Mouse (Mus musculus) activated CD4-positive, CD25-positive, alpha-beta regulatory T cell, adult 4 months (primary cell): Measurements from ENCODE around the gene Lix1l. TPM values are rescaled to one million over a fixed set of nuclear protein-coding genes. Genes with fewer than 3 reads are reported as not detected.
A peak's percentile ranks its signal among the peaks of the same experiment; 100 is the strongest.
"Not testable (repeated sequence)": the region's sequence is repeated elsewhere in the genome, so short reads cannot be mapped to it uniquely, and the experiment has no call there.

Experiments used
- ATAC-seq: one replicate; pipeline ENCODE4 v1.8.0; 2017
- polyA plus RNA-seq, 2 experiments: library from polyadenylated mRNA; unstranded; fragments of 100-300 nt; shearing (Covaris generic); gene quantifications; one replicate each; pipeline ENCODE4 v1.2.1; 2017

Gene Lix1l
- polyA plus RNA-seq, 2 experiments from 2014 or later, result 0.09 to 0.14 TPM

GRCm38 (mm10) chr3:96634015-96634414 is 33.1 kb downstream of the Lix1l start:
- ATAC-seq, result no peak

DNA sequence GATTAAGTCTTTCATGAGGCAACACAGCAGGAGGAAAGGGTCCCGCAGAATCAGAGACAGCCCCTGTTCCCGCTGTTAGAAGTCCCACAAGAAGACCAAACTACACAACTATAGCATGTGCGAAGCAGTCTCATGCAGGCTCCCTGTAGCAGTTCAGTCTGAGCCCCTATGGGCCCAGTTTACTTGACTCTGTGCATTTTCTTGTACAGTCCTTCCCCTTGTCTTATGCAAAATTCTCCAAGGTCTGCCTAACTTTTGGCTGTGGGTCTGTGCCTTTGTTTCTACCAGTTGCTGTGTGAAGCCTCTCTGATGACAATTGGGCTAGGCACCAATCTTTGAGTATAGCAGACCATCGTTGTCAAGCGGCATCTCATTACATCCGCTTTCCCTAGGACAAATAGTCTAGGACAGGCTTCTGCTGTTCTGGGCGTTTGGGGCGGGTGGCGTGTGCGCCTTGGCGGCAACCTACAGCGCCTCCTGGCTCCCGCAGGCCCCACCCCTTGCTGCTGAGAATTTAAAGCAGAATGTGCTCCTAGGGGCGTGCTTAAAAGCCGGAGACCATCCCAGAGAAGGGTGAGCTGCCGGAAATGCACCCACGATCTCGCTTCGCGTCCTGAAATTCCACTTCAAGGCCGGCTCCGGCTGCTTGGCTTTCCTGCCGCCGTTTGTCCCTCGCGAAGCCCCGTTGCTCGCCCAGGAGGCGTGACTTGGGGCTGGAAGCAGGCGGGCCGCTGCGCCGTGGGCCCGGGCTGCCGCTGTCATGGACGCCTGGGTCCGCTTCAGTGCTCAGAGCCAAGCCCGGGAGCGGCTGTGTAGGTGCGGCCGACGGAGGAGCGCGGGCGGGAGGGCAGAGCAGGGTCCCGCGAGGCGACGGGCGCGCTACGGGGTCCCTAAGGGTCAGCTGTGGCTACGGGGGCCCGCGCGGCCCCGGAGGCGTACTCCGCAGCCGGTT is 34.3 kb downstream of the Lix1l start, which contains the start of the genes Pex11b and Gm42957:
Gene Pex11b, plus strand, starts transcription at position 449 of the 952 bp plus-strand sequence.
Gene Gm42957, plus strand, starts transcription at position 547 of the 952 bp plus-strand sequence.
- ATAC-seq, result peak; percentile 81

DNA sequence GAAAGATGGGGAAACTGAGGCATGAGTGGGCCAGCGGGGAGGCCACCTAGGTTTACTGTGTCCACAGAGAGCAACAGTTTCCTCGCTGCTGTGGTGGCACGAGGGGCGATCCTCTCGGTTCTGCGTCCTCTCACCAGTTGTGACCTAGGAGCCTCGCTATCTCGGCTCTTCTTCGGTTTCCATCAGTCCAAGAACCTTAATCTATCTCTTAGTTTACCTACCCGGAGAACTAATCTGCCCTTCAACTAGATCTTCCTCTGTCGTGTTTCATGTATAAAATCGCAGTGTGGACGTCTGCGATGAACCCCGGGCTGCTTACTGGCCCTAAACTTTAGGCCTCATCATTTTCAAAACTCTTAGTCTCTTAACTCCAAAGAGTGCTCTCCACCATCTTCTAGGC is 35.0 kb downstream of the Lix1l start:
- no peak for ATAC-seq

DNA sequence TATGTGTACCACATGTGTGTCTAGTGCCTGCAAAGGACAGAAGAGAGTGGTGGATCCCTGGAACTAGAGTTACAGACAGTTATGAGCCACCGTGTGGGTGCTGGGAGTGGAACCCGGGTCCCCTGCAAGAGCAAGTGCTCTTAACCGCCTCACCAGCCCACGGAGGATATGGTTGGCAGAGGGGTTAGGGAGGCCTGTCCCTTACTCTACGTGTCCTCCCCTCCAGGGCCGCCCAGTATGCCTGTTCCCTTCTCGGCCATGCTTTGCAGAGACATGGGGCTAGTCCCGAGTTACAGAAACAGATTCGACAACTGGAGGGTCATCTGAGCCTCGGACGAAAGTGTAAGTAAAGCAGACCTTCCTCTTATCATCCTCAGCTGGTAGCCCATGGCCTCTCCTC is 35.5 kb downstream of the Lix1l start:
- ATAC-seq, result no peak

- ATAC-seq, result no peak
These were observed 38.3 kb downstream of the Lix1l start for GRCm38 (mm10) chr3:96639219-96639618.

GRCm38 (mm10) chr3:96645018-96645649 is 44.2 kb downstream of the Lix1l start, which contains the start of gene Itga10:
Gene Itga10 (plus strand): TSS chr3:96645584.
- ATAC-seq, result no peak

GRCm38 (mm10) chr3:96647365-96647764 is 46.4 kb downstream of the Lix1l start:
- no peak for ATAC-seq

DNA sequence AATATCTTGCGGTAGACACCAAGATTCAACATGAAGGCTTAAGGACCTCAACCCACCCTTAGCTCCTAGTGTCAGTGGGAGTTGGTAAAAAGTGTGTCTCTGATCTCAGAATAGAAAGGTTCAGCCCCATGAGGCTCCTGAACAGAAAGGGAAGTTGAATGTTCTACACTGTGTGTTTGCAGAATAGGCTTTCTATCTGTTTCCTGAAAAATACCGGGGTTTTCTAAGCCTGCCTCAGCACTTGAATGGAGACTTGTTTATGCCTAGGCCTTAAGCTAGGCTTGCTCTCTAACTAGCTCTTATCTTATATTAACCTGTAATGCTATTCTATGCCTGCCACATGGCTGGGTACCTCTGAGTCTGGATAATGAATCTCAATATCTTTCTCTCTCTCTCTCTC is 60.0 kb downstream of the Lix1l start:
- no peak for ATAC-seq

DNA sequence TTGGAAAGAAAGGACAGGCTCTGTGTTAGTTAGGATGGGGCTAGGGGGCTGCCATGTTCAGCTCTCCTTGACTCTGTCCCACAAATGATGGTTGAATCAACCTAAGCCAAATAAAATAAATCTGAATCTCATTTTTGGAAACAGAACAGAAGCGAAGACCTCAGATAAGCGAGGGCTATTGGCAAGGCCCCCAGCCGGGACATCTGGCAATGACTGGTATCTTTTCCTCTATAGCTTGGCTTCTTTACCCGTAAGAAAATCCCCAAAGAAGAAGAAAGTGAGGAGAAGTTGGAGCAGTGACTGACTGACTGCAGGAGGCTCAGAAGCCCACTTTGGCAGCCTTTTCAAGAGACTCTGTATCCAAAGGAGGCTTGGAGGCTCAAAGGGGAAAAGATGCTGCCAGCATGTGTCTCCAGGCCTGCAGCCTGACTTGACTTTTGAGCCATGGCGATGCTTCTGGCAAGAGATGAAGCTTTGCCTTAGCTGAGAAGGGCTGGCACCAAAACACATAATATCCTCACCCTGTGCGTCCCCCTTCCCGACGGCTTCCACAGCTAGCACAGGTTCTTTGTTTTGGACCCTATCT is 61.9 kb downstream of the Lix1l start:
- ATAC-seq, result no peak

DNA sequence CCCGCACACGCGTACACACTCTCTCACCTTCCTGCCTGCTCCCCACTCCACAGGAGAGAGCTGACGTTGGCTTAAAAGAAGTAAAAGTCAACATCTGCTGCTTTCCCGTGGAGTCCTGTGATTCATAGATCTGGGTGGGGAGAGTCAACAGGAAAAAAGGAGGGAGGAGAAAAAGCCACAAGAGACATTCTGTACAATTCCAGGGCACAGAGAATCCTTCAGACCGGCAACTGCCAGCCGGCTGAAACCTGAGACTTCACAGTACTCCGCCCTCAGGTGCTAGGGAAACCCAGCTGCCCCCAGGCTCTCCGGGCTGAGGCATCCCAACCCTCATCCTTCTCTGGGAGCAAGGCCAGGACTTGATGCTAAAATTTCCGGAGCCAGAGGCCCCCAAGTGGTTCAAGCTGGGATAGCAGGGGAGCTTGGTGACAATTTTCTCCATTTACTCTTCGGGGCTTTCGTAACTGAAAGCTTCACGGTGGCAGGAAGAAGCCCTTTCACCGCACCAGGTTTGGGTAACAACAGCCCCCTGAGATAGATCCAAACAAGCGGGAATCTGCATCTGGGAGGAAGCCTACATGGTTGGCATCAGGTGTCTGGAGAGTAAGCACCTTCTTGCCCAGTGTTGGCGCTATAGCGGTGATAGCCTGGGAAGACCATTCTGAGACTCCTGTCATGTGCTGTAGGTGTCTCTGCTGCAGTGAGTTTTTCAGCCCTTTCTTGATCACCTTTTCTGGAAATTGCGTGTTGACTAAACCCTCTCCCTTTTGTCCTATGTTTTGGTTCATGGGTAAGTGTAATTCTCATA is 62.7 kb downstream of the Lix1l start:
- peak; percentile 36 for ATAC-seq

DNA sequence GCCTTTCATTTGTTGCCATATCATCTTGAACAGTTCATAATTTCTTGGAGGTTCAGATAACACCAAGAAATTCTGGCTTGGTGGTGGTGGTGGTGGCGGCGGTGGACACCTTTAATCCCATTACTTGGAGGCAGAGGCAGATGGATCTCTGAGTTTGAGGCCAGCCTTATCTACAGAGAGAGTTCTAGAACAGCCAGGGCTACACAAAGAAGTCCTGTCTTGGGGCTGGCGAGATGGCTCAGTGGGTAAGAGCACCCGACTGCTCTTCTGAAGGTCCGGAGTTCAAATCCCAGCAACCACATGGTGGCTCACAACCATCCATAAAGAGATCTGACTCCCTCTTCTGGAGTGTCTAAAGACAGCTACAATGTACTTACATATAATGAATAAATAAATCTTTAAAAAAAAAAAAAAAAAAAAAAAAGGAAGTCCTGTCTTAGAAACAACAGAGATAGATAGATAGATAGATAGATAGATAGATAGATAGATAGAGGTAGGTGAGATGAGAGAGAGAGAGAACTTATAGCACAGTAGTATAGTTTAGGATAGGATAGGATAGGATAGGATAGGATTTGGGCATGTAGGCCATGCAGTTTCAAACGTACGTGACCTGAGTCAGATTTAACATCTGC is 64.9 kb downstream of the Lix1l start:
- ATAC-seq, result not testable (repeated sequence)

DNA sequence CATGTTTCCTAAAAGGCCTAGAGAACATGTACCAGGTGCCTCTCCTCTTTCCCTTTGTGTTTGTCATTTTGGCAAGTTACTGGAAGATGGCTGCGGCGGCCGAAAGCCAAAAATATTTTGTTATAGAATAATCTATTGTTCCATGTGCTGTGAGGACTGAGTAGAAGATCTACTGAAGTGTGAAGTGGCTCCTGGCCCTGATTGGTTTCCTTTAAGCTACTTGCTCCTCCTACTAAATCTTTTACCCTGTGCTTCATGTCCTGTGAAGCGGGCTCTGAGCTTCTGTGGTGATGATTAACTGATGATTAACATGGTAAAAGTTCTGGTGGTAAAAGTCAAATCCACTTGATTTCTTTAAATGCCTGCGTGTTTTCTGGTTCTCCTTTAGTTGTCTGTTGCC is 66.0 kb downstream of the Lix1l start:
- no peak for ATAC-seq

DNA sequence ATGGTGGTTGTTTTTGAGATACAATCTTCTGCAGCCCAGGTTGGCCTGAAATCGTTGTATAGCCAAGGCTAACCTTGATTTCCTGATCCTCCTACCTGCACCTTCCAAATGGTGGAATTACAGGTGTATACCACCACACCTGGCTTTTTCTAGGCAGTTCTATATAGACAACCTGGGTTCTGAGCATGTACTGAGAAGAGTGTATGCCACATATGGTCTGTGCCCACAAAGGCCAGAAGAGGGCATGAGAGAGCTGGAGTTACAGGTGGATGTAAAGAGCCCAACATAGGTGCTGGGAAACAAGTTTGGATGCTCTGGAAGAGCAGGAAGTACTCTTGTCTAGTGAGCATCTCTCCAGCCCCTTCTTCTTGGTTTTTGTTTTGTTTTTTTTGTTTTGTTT is 66.4 kb downstream of the Lix1l start:
- ATAC-seq, result no peak

DNA sequence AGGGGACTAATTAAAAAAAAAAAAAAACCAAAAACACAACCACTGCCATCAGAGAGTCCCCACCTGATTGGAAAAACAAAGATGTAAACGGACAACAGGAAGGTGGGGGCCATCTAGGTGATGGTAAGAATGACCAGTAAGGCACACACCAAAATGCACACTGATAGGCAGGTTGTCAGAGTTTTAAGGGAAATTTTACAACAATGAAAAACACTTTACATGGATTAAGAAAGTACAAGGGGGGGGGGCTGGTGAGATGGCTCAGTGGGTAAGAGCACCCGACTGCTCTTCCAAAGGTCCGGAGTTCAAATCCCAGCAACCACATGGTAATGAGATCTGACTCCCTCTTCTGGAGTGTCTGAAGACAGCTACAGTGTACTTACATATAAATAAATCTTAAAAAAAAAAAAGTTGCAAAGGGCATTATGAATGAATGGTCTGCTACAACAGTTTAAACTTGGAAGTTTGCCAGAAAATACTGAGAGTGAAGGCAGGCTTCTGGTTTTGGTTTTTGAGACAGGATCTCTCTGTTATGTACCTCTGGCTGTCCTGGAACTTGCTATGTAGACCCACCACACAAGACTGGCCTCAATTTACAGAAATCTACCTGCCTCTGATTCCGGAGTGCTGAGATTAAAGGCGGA is 67.6 kb downstream of the Lix1l start:
- ATAC-seq, result no peak

GRCm38 (mm10) chr3:96669727-96670468 is 68.9 kb downstream of the Lix1l start, which contains the start of gene Ankrd35:
Gene Ankrd35 (plus strand): TSS chr3:96670131.
- peak; percentile 96 for ATAC-seq

- ATAC-seq, result no peak
These were observed 70.6 kb downstream of the Lix1l start for GRCm38 (mm10) chr3:96671519-96671918.

GRCm38 (mm10) chr3:96673514-96673913 is 72.6 kb downstream of the Lix1l start:
- ATAC-seq, result no peak

DNA sequence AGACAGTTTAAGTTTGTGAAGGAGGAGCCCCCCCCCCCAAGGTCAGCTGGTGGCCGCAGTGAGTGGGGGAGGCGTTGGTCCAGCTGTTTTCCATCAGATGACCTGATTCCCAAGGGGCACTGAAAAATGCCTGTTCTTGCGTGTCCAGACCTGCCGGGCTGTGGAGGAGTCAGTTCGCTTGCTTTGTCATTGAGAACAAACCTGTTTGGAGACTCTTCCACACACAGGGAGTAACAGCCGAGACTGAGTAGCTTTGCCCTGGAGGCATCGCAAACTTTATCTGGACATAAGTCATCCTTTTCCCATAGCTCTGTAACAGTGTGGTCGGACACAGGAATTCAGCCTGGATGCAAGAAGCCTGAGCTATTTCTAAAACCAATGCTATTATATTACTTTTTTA is 73.5 kb downstream of the Lix1l start:
- no peak for ATAC-seq

GRCm38 (mm10) chr3:96675171-96675570 is 74.2 kb downstream of the Lix1l start:
- ATAC-seq, result peak; percentile 79

DNA sequence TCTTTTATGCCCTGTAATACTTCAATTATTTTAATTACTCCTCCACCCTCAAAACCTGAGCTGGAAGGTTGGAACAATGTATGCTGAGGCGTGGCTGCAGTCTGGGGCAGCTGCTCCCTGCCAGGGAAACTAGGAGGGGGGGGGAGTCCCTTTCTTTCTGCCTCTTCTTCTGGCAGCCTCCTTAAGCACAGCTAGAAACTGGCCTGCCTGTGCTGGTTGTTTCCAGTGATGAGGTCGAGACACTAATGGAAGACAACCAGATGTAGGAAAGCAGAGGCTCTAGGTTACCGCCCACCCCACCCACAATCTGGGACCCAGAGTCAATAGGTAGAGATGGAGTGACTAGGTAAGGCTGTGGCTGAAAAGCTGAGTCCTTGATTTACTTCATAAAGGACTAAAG is 74.7 kb downstream of the Lix1l start:
- ATAC-seq, result peak; percentile 43
